Mouse (Mus musculus) bone marrow macrophage, adult 2 months (primary cell): ENCODE results near the gene Sbno1. TPM values are rescaled to one million over a fixed set of nuclear protein-coding genes. Genes with fewer than 3 reads are reported as not detected.

Experiments used
- H3K27ac ChIP-seq: 2 replicates; pipeline ENCODE4 v1.5.1; 2012; ENCODE audit warnings: low read depth, low read length; ENCODE audit not compliant: insufficient read depth
- H3K4me1 ChIP-seq: 2 replicates; pipeline ENCODE4 v1.6.1; 2012; ENCODE audit warnings: low read length; ENCODE audit not compliant: control insufficient read depth, insufficient read depth
- H3K4me3 ChIP-seq: 2 replicates; pipeline ENCODE4 v1.5.1; 2012; ENCODE audit warnings: mild to moderate bottlenecking, low read length, moderate library complexity; ENCODE audit not compliant: insufficient read depth
- CTCF ChIP-seq: IDR thresholded peaks from 2 replicates; pipeline ENCODE4 v1.5.1; 2012; ENCODE audit warnings: low read depth, mild to moderate bottlenecking, low read length, moderate library complexity
- POLR2A ChIP-seq: IDR thresholded peaks from 2 replicates; pipeline ENCODE4 v1.6.1; 2012; ENCODE audit warnings: mild to moderate bottlenecking, low read depth, low read length, borderline replicate concordance
- polyA plus RNA-seq: library from polyadenylated mRNA; stranded (reverse); fragments of >200 nt; gene quantifications from 2 replicates; pipeline ENCODE4 v1.2.4, GENCODE M21; 2012; ENCODE audit not compliant: missing spikeins, insufficient read depth, insufficient read length

Gene Sbno1
- polyA plus RNA-seq, 1 experiment = 57.5 TPM

GRCm38 (mm10) chr5:124444661-124445561 is 19.1 kb upstream of the Sbno1 start:
- TF ChIP-seq CTCF (no peak), POLR2A (peak; percentile 15; the same call in 1 of the 2 replicates)
- peaks cover 34% of the 10 kb centered on the region for H3K4me1 ChIP-seq

GRCm38 (mm10) chr5:124444208-124444607 is 18.4 kb upstream of the Sbno1 start:
- Histone ChIP-seq H3K4me1 (peaks cover 29% of the 10 kb centered on the region), H3K27ac (peak overlapping the region; percentile 57)
- TF ChIP-seq POLR2A = no peak
- no peak for TF ChIP-seq CTCF

More at GRCm38 (mm10) chr5:124444661-124445561, 19.1 kb upstream of the Sbno1 start:
- Histone ChIP-seq H3K4me3 (peak overlapping the region; percentile 82), H3K27ac (peak overlapping the region; percentile 81)

GRCm38 (mm10) chr5:124442628-124443027 is 16.8 kb upstream of the Sbno1 start:
- H3K27ac ChIP-seq = peak overlapping the region; percentile 53; the same call in 1 of the 2 replicates
- H3K4me3 ChIP-seq = no peak overlapping the region
- TF ChIP-seq CTCF (no peak), POLR2A (no peak)
- peaks cover 26% of the 10 kb centered on the region for H3K4me1 ChIP-seq

More at GRCm38 (mm10) chr5:124444208-124444607, 18.4 kb upstream of the Sbno1 start:
- peak overlapping the region; percentile 82 for H3K4me3 ChIP-seq

- Histone ChIP-seq H3K4me1 (peaks cover 16% of the 10 kb centered on the region), H3K27ac (peak overlapping the region; percentile 59), H3K4me3 (peak overlapping the region; percentile 69)
- TF ChIP-seq CTCF = no peak; the same call in 1 of the 2 replicates
- no peak for TF ChIP-seq POLR2A
These were observed 14.4 kb upstream of the Sbno1 start for GRCm38 (mm10) chr5:124440094-124440701.

GRCm38 (mm10) chr5:124439447-124440093 is 13.8 kb upstream of the Sbno1 start, which contains the start of gene Kmt5a:
Gene Kmt5a, plus strand, starts transcription at chr5:124439930.
- Histone ChIP-seq H3K4me1 (peaks cover 16% of the 10 kb centered on the region), H3K27ac (peak within 1 kb of the TSS; percentile 59), H3K4me3 (peak within 1 kb of the TSS; percentile 69)
- no peak for TF ChIP-seq POLR2A
- no peak for TF ChIP-seq CTCF

- peak overlapping the region; percentile 66 for H3K4me3 ChIP-seq
- no peak for TF ChIP-seq CTCF
- H3K27ac ChIP-seq = peak overlapping the region; percentile 55
- H3K4me1 ChIP-seq = peaks cover 12% of the 10 kb centered on the region
These were observed 12.9 kb upstream of the Sbno1 start for GRCm38 (mm10) chr5:124438746-124439145.

- no peak overlapping the region for H3K4me3 ChIP-seq
These were observed 12.4 kb upstream of the Sbno1 start for GRCm38 (mm10) chr5:124438229-124438628.

GRCm38 (mm10) chr5:124433048-124433447 is 7.2 kb upstream of the Sbno1 start:
- H3K27ac ChIP-seq = no peak overlapping the region
- H3K4me3 ChIP-seq = no peak overlapping the region
- no peak for TF ChIP-seq CTCF
- TF ChIP-seq POLR2A = no peak
- H3K4me1 ChIP-seq = peaks cover 2% of the 10 kb centered on the region; the same call in 1 of the 2 replicates

More at GRCm38 (mm10) chr5:124438229-124438628, 12.4 kb upstream of the Sbno1 start:
- Histone ChIP-seq H3K27ac (peak overlapping the region; percentile 55), H3K4me1 (peaks cover 12% of the 10 kb centered on the region)
- TF ChIP-seq CTCF (0 out of 2 replicates have a peak, but pooled peaks have one; percentile 27), POLR2A (no peak)

GRCm38 (mm10) chr5:124432398-124433012 is 6.7 kb upstream of the Sbno1 start:
- peaks cover 2% of the 10 kb centered on the region; the same call in 1 of the 2 replicates for H3K4me1 ChIP-seq
- TF ChIP-seq POLR2A = no peak
- no peak for TF ChIP-seq CTCF
- H3K27ac ChIP-seq = no peak overlapping the region
- no peak overlapping the region for H3K4me3 ChIP-seq
